Comparison of ENCODE assay signal across 15 mouse cellular contexts in genomic region chr13:24456385-24456784, GRCm38 (mm10).
"Had no signal": no experiment of that assay in that cellular context is flagged by ENCODE, and none has a peak within 500 bp of the region (broad histone marks: within the 10 kb centered on the region; RNA-seq: fewer than 3 reads in every experiment).

No protein-coding gene starts in this region.

- H3K4me3 ChIP-seq: neural tube, embryonic 15.5 days; stomach, embryonic 15.5 days had no signal

- H3K9ac ChIP-seq: neural tube, embryonic 15.5 days; stomach, embryonic 15.5 days had no signal

- H3K4me1 ChIP-seq: neural tube, embryonic 15.5 days; stomach, embryonic 15.5 days had no signal

- H3K4me2 ChIP-seq: neural tube, embryonic 15.5 days; stomach, embryonic 15.5 days had no signal

- H3K27ac ChIP-seq: neural tube, embryonic 15.5 days; stomach, embryonic 15.5 days; stomach, postnatal 0 days had no signal

- DNase-seq: retina, postnatal 1 day; right cerebral cortex, adult 18-20 months; right cerebral cortex, postnatal 14 days; right cerebral cortex, postnatal 25 days; right cerebral cortex, postnatal 4 days; spleen, adult 18-20 months; thymus, adult 18-20 months; thymus, adult 2 months; thymus, postnatal 14 days; thymus, postnatal 25 days; thymus, postnatal 36 days; thymus, postnatal 4 days had no signal

- H3K9me3 ChIP-seq: neural tube, embryonic 15.5 days; stomach, embryonic 15.5 days had no signal

- H3K27me3 ChIP-seq: neural tube, embryonic 15.5 days; stomach, embryonic 15.5 days had no signal

- H3K36me3 ChIP-seq: neural tube, embryonic 15.5 days; stomach, embryonic 15.5 days had no signal
